Mouse (Mus musculus): ENCODE results near the gene Ncf2.

Ncf2 gene

DNA sequence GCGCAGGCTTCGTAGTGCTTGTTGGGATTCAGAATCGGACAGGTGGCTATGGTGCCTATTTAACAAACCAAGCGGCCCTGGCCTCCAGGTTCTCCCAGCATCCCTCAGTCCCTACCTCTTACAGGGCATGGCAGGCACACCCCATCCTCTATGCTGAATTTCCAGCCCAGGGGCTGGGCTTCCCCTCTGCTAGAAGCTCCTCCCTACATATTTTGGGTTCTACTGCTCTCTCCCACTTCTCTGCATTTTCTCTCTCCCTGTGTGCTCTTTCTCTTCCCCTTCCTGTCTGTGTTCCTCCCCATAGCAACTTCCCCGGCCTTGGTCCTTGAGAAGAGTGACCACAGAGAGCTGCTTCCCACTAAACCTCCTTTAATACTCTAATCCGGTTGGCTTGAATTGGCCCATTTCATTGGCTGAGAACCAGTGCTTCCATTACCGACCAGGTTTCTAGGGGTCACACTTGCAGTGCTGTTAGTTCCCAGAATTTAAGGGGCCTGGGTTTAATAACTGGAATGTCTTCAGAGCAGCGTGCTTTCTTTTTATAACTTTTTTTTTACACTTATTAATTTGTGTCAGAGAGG is 3.2 kb upstream of the Ncf2 start:
- DNase-seq (ENCODE audit: low spot score in 2 of 2), result no peak

DNA sequence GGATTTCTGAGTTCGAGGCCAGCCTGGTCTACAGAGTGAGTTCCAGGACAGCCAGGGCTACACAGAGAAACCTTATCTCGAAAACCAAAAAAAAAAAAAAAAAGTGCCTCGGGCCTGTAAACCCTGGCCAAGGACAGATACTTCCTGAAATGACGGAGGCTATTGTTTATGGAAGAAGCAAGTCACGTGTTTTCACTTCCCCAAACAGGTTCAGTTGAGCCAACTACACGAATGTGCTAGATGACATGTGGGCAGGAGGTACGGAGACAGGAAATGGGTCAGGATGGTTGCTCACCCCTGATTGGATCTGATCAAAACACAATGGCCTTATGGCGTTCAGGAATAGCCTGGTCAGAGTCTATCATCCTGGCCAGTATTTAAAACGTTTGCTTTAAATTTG is 1.9 kb upstream of the Ncf2 start:
- DNase-seq (ENCODE audit: low spot score in 2 of 2), result peak in 1 of 2 experiments; percentile 50

DNA sequence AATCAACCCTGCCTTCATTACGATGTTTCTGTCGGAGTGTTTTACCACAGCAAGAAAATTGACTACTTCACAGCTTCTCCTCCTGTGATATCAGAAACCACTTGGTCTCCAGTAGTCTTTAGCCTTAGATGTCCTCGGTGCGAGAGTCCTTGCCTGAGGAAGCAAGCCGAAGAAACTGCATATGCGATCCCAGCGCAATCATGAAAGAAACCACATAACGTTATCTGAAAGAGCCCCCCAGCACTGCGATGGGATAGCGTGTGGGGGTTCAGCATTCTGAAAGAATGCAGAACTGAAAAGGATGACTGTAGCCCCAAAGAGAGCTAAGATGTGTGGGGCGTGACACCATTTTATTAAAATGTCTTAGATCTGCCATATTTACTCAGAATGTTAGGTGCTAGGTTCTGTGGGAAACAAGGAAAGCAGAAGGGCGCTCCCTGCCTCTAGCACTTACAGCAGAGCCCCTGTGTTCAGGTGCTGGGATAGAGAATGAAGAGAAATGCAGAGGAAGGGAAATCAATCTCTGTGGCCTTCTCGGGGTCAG is 711 bp downstream of the Ncf2 start:
- no peak for DNase-seq (ENCODE audit: low spot score in 2 of 2)

DNA sequence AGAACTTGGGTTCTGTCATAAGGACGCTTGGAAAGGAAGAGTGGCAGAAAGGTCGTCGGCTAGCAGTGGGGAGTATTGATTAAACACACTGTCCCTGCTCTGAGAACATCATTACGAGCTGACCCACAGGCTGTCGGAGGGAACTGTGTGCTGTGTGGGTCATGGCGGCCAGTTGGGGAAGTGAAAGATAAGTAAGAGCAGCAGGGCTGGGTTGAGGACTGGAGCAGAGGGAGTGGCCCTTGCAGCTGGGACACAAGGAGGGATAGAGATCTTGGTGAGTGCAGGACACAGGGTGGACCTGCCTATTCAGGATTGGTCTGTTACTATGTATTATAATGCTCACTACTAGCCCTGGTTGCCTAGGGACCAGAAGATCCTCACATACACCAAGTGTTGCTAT is 4.9 kb downstream of the Ncf2 start:
- no peak for DNase-seq (ENCODE audit: low spot score in 2 of 2)

DNA sequence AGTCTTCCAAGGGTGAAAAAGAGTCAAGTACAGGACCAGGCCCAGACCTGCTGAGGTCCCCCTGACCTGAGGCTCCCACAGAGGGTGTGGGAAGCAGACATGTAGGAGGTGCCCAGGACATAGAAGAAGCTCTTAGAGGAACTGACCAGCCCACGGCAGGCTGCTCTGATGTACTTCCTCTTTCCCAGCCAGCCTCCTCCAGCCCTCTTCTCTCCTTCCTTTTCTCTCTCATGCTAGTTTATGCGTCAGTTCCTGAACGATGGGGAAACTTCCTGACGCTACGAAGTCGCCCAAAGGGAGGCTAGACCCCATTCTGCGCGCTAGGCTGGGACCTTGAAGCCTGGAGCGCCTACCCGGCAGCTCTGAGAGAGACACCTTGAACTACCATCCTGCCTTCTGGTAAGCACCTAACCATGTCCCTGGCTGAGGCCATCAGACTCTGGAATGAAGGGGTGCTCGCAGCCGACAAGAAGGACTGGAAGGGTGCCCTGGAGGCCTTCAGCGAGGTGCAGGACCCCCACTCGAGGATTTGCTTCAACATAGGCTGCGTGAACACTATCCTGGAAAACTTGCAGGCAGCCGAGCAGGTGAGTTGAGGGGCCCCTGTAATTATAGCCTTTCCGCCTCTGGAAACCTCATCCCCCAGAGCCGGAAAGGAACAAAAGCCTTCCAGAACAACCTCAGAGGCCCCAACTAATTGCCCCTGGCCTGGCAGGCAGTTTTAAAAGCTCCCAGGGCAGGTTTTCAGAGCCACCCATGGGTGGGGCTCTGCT is 7.8 kb downstream of the Ncf2 start:
- peak in 1 of 2 experiments; percentile 58 for DNase-seq (ENCODE audit: low spot score in 2 of 2)

DNA sequence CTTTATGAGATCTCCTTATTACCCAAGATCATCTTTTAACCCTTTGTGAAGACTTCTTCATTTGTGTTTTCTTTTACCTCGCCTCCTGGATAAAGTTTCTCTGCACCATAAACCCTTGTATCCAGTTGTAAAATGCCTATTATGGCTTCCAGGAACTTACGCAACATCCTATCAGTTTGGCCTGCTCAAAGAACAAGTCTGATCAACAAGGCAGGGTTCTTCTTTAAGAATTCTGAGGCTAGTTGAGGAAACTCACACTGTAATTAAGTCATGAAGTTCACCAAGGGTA is 8.3 kb downstream of the Ncf2 start:
- DNase-seq (ENCODE audit: low spot score in 2 of 2), result no peak

DNA sequence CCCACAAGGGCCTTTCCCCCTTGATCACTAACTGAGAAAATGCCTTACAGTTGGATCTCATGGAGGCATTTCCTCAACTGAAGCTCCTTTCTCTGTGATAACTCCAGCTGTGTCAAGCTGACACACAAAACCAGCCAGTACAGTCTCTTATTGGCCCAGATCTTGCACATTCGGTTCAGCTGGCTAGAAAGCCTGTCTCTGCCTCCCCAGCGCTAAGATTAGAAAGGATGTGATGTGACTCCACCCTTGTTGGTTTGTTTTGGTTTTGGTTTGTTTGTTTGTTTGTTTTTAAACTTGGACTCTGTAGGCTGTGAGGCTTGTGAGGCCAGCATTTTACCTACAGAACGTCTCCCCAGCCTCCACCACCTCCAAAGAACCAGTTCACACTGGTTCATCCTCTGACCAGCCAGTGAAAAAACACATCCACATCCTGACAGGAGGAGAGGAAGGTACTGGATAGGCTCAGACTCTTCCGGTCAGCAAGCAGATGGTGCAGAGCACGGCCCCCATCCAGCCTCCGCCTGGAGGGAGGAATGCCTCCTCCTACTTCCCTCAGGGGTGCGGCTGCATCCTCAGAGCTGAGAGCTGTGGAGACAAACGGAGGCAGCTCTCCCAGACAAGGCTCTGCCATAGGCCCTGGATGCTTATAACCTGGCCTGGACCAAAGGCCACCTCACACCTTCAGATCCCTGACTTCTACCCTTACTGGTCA is 9.7 kb downstream of the Ncf2 start:
- no peak for DNase-seq (ENCODE audit: low spot score in 2 of 2)

DNA sequence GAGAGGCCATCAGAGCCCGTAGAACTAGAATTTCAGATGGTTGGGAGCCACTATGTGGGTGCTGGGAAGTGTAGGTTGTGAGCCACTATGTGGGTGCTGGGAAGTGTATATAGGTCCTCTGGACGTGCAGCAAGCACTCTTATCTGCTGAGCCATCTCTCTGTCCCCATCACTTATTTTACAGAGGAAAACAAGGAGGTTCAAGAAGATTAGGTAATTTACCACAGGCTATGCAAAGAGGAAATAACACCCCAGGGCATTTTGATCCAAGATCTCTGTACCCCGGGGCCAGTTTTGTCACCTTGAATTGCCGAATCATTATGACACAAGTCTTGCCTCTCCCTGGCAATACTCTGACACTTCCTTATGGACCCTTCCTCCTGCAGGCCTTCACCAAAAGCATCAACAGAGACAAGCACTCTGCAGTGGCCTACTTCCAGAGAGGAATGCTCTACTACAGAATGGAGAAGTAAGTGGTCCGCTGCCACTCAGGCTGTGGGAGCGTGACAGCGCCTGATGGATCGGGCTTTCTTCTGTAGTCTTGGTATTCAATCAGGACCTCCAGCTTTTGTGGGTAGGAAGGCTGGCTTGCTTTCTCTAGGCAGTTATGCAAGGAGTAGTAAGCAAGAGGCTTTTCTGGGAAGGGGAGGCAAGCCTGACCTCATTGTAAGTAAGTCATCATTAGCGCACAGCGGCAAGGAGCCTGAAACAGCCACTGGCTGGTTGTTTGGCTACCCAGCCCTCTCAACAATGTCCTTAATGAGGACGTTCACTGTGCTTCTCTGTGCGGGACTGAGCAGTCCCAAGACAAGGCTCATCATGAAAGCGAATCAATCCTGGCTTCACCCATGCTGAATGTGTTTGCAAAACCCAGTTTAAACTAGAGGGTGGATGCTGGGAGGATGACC is 10.8 kb downstream of the Ncf2 start:
- no peak for DNase-seq (ENCODE audit: low spot score in 2 of 2)

DNA sequence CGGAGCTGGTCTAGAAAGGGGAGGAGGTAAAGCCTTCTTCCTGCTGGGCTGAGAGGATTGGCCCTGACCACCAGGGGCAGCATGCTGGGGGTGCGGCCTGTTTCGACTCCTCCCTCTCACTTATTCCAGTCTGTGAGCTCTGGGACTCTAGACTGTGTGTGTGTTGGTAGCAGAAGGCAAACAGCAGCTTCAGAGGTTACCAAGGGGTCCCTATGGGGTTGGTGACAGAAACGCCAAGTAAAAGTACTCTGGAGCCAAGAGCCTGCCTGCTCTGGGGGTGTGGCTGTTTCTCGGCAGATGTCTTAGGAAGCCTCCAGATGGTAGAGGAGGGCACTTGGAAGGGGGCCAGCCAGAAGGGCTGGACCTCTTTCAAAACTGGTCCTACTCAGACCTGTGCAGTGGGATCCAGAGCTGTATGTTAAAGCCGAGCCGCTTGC is 15.3 kb downstream of the Ncf2 start:
- DNase-seq (ENCODE audit: low spot score in 2 of 2), result peak in 1 of 2 experiments; percentile 32

DNA sequence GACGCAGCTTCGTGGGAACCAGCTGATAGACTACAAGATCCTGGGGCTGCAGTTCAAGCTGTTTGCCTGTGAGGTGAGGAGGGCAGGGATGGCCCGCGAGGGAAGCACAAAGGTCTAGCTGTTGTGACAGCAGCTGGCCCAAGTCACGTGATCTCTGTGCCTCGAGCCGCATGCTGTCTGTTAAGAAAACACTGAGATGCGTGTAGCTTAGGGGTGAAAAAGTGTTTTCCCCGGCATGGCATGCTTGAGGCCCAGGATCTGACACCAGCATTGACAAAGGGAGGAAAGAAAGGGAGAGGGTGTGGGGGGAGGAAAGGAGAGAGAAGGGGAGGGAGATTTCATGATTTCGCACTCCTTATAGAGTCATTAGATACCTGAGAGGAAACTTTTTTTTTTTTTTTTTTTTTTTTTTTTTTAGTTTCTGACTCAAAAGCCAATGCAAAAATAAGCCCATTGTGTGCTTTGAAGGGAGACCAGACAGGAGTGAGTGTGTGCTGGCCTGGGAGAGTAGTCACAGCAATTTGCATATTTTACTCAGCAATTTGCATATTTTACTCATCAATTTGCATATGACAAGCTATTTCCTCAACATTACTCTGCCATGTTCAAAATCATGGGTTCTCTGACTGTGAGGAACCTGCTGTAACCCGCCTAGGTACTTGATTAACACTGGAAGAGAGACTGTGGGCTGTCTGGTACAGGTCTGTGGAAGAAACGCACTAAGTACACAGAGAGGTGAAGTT is 17.2 kb downstream of the Ncf2 start:
- peak in 1 of 2 experiments; percentile 63 for DNase-seq (ENCODE audit: low spot score in 2 of 2)

DNA sequence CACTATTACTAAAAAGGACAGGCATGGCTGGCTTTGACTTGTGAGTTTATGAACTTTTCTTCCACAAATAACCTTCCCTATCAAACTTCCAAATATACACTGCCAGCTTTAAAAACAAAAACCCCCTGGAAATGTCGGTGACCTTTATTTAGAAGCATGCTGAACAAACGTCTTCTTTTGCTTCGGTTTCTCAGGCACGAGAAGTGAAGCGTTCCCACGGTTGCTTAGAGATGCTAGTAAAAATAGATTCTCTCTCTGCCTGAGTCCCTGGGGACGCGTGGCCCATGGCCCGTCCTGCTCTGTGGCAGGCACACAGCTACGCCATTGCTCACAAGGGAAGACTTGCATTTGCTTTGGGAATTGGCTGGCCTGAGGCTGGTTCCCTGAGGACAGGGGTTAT is 17.8 kb downstream of the Ncf2 start:
- peak in 1 of 2 experiments; percentile 71 for DNase-seq (ENCODE audit: low spot score in 2 of 2)

DNA sequence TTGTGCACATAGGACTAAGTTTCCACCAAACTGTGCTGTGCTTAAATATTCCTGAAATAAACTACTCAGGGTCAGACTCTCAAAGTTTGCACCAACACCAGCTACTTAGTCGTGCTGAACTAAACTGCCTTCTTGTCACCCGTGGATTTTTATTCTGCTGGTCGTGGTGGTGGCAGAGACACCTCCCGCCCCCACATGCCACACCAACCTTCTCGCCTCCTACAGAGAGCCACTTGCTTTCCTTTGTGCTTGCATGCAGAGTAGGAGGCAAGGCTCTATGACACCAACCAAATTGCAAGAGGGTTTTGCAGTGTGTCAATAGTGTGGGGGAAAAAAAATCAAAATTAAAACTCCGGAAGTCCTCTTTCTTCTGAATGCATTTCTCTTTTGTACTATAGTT is 19.6 kb downstream of the Ncf2 start:
- DNase-seq (ENCODE audit: low spot score in 2 of 2), result peak; percentile 24 to 51

DNA sequence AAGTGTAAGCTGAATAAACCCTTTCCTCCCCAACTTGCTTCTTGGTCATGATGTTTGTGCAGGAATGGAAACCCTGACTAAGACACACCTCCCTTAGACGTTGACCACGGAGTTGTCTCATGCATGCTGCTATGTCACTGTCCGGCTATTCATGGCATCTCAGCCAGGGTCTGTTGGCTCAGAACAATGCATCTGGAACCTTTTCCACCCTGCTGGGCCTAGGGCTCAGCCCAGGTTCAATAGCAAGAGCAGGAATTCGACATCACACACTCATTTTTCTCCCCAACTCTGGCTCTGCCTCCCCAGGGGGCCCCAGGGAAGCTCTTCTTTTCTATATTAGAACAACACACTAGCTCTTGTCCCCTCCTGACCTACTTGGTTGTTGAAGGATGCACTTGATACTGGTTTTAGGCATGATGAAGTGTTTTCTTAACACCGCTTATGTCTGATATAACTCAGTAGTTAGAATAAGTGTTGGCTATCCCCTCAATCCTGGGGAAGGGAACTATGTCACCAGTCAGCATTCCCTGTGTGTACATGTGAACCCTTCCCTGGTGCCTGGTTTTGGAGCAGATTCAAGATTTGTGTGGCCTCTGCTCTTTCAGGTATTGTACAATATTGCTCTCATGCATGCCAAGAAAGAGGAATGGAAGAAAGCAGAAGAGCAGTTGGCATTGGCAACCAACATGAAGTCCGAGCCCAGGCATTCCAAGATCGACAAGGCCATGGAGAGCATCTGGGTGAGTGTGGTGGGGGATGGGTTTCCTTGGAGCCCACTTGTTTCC is 21.1 kb downstream of the Ncf2 start:
- DNase-seq (ENCODE audit: low spot score in 2 of 2), result no peak

DNA sequence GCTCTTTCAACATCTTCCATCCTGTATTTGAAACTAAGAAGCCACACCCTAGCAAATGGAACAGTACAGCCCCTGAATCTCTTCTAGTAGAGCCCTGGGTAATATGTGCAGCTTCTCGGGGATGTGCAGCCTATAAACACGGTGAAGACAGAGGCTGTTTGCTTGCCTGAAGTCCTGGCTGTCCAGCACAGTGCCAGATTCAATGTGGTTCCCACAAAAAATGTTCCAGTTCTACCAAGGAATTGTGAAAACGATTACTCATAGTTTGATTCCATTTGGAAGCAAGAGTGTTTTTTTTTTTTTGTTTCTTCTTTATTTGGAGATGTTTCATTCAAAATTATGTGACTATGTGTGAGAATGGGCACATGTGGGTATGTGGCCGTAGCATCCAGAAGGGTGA is 21.8 kb downstream of the Ncf2 start:
- no peak for DNase-seq (ENCODE audit: low spot score in 2 of 2)

DNA sequence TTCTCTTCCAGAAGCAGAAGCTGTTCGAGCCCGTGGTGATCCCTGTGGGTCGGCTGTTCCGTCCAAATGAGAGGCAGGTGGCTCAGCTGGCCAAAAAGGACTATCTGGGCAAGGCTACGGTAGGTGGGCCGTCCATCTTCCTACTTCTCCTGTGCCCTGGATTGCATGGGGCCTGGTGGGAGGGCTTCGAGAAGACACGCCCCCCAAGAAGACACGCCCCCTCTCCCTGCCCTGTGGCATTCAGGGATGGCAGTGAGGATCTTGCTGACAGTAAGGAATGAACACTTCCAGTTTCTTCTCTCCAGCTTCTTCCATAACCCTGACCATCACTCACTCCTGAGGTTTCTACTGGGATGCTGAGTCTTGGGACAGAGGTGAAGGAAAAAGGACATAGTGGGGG is 24.2 kb downstream of the Ncf2 start:
- DNase-seq (ENCODE audit: low spot score in 2 of 2), result no peak

DNA sequence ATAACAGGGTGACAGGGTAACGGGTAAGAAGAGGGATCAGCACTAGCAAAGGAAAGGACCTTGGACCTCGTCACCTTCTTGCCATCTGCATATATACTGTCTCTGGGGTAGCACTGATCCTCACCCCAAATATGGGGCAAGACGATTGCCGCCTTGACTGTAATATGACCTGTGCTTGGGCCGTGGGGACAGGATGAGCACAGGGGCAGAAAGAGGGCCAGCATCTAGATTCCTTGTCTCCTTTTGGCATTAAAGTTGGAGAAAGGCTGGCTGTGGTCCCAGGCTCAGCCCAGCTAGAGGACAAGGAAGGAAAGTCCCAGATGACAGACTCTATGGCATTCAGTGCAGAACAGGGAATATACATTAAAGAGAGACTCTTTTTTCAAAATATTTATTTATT is 26.5 kb downstream of the Ncf2 start:
- DNase-seq (ENCODE audit: low spot score in 2 of 2), result no peak

DNA sequence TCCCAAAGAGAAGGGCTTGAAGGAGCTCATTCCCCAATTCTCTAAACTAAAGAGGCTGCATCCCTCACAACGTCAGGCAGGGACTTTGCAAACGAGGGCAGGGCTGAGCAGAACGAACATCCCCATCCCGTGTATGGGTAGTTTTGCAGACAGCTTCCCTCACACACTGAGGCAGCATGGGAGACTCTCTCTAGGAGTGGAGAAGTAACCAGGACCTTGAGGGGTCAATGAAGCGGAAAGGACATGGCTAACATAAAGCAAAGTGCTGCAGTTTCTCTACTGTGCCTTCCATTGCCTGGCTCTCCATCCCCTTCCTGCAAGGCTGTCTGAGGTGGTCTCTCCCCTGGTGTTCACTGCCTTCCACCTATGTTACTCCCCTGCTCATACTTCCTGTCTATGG is 28.2 kb downstream of the Ncf2 start:
- no peak for DNase-seq (ENCODE audit: low spot score in 2 of 2)

DNA sequence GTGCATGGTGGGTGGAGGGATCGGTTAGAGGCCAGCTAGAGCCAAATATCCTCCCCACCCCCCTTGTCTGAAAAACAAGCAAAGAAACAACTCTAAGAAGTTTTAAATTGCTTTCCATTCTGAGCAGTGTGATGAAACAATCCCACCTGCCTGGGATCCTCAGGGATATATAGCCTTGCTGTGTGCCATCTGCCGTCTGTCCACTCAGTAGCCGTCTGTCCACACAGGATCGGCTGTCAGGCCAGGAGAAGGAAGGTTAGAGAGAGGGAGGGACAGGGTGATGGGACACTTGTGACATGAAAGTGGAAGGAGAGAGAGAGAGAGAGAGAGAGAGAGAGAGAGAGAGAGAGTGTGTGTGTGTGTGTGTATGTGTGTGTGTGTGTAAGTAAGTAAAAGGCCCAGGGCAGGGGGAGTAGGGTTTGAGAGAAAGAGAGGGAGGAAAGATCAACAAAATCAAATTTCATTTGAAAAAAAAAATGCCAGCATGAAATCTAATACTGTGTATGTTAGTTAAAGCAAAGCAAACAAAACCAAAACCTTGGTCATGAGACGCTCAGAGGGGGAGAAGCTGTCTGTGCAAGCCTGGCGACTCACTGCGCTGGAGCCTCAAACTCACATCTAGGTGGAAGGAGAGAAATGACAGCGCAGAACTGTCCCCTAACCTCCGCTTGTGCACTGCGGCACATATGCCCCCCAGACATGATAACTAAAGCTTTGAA is 28.8 kb downstream of the Ncf2 start:
- DNase-seq (ENCODE audit: low spot score in 2 of 2), result no peak

DNA sequence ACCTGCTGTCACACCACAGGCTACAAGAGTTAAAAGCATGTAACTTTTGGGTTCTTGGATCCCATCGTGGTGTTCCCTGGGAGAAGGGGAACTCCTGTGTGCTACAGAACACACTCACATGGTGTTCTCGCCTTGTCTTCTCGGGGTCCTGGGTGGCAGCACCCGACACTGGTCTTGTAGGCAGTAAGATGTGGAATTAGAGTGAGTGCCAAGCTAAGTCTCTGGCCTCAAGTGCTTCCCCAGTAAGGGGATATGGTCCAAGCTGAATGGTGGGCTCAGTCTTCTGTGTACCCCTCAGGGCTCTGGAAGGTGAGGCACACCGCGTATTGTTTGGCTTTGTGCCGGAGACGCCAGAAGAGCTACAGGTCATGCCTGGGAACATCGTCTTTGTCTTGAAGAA is 30.1 kb downstream of the Ncf2 start:
- DNase-seq (ENCODE audit: low spot score in 2 of 2), result no peak

DNA sequence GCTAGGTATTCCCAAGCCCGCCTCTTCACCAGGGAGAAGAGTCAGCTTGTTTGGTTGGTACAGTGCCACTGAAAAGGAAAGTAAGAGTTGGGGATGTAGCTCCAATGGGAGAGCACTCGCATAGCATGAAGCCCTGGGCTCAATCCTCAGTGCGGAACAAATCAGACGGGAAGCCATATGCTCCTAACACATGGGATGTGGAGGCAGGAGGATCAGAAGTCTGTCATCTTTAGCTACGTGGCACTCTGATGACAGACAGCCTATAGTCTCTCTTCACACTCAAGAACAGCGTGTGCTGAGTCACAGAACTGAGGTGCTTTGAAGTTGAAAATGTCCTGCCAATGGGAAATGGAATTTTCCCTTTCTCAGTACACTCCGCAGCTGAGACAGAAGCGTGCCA is 31.0 kb downstream of the Ncf2 start:
- DNase-seq (ENCODE audit: low spot score in 2 of 2), result no peak
